Mouse (Mus musculus): Measurements from ENCODE around the gene Smim14. TPM values are rescaled to one million over a fixed set of nuclear protein-coding genes. Genes with fewer than 3 reads are reported as not detected.
A peak's percentile ranks its signal among the peaks of the same experiment; 100 is the strongest.

Smim14 gene
- polyA plus RNA-seq, 1 experiment = 120 TPM

GRCm38 (mm10) chr5:65435363-65435805 lies 101.6 kb downstream of the Smim14 start:
- Histone ChIP-seq H3K27me3 (ENCODE audit: control insufficient read depth, insufficient read depth, low read length) (no peaks in the 10 kb centered on the region), H3K4me3 (ENCODE audit: extremely low read depth, insufficient read depth, insufficient read length) (peak overlapping the region; percentile 99), H3K36me3 (ENCODE audit: control insufficient read depth, insufficient read depth, low read length) (no peaks in the 10 kb centered on the region), H3K27ac (ENCODE audit: insufficient read depth, low read length) (peak overlapping the region; percentile 8; the same call in 1 of the 2 replicates), H3K4me1 (ENCODE audit: control insufficient read depth, insufficient read depth, insufficient read length) (peaks cover 2% of the 10 kb centered on the region; the same call in 1 of the 2 replicates)
- TF ChIP-seq POLR2A (IDR thresholded peaks at IDR 0.05; ENCODE audit: low read depth, low read length) (no peak), CTCF (IDR thresholded peaks at IDR 0.05; ENCODE audit: extremely low read depth, insufficient read depth, insufficient read length, insufficient replicate concordance) (no peak)
- DNase-seq (ENCODE audit: low read depth in 1 of 2, low spot score in 2 of 2) = no peak
- WGBS = under 1% methylated on average over 47 of the region's 47 CpGs

GRCm38 (mm10) chr5:65434471-65435362 lies 102.3 kb downstream of the Smim14 start:
- H3K4me1 ChIP-seq (ENCODE audit: control insufficient read depth, insufficient read depth, insufficient read length) = peaks cover 2% of the 10 kb centered on the region; the same call in 1 of the 2 replicates
- 16% methylated on average over 15 of the region's 15 CpGs for WGBS
- no peaks in the 10 kb centered on the region for H3K27me3 ChIP-seq (ENCODE audit: control insufficient read depth, insufficient read depth, low read length)
- no peak overlapping the region for H3K27ac ChIP-seq (ENCODE audit: insufficient read depth, low read length)
- H3K4me3 ChIP-seq (ENCODE audit: extremely low read depth, insufficient read depth, insufficient read length) = peak overlapping the region; percentile 99
- DNase-seq (ENCODE audit: low read depth in 1 of 2, low spot score in 2 of 2) = no peak
- no peak for TF ChIP-seq CTCF (IDR thresholded peaks at IDR 0.05; ENCODE audit: extremely low read depth, insufficient read depth, insufficient read length, insufficient replicate concordance)
- TF ChIP-seq POLR2A (IDR thresholded peaks at IDR 0.05; ENCODE audit: low read depth, low read length) = no peak
- no peaks in the 10 kb centered on the region for H3K36me3 ChIP-seq (ENCODE audit: control insufficient read depth, insufficient read depth, low read length)

GRCm38 (mm10) chr5:65429441-65429840 lies 107.5 kb downstream of the Smim14 start:
- Histone ChIP-seq H3K27me3 (ENCODE audit: control insufficient read depth, insufficient read depth, low read length) (no peaks in the 10 kb centered on the region), H3K4me1 (ENCODE audit: control insufficient read depth, insufficient read depth, insufficient read length) (no peaks in the 10 kb centered on the region), H3K4me3 (ENCODE audit: extremely low read depth, insufficient read depth, insufficient read length) (no peak overlapping the region), H3K27ac (ENCODE audit: insufficient read depth, low read length) (no peak overlapping the region), H3K36me3 (ENCODE audit: control insufficient read depth, insufficient read depth, low read length) (no peaks in the 10 kb centered on the region; the same call in 1 of the 2 replicates)
- WGBS = 91% methylated on average over 5 of the region's 5 CpGs
- DNase-seq (ENCODE audit: low read depth in 1 of 2, low spot score in 2 of 2) = no peak
- TF ChIP-seq CTCF (IDR thresholded peaks at IDR 0.05; ENCODE audit: extremely low read depth, insufficient read depth, insufficient read length, insufficient replicate concordance) = no peak
- TF ChIP-seq POLR2A (IDR thresholded peaks at IDR 0.05; ENCODE audit: low read depth, low read length) = no peak

GRCm38 (mm10) chr5:65428321-65428720 lies 108.7 kb downstream of the Smim14 start:
- TF ChIP-seq CTCF (IDR thresholded peaks at IDR 0.05; ENCODE audit: extremely low read depth, insufficient read depth, insufficient read length, insufficient replicate concordance) (no peak), POLR2A (IDR thresholded peaks at IDR 0.05; ENCODE audit: low read depth, low read length) (no peak)
- Histone ChIP-seq H3K27ac (ENCODE audit: insufficient read depth, low read length) (no peak overlapping the region), H3K27me3 (ENCODE audit: control insufficient read depth, insufficient read depth, low read length) (no peaks in the 10 kb centered on the region), H3K4me1 (ENCODE audit: control insufficient read depth, insufficient read depth, insufficient read length) (no peaks in the 10 kb centered on the region), H3K4me3 (ENCODE audit: extremely low read depth, insufficient read depth, insufficient read length) (no peak overlapping the region), H3K36me3 (ENCODE audit: control insufficient read depth, insufficient read depth, low read length) (peaks cover 1% of the 10 kb centered on the region; the same call in 1 of the 2 replicates)
- DNase-seq (ENCODE audit: low read depth in 1 of 2, low spot score in 2 of 2) = no peak
- 58% methylated on average over 4 of the region's 4 CpGs for WGBS

- no peaks in the 10 kb centered on the region for H3K4me1 ChIP-seq (ENCODE audit: control insufficient read depth, insufficient read depth, insufficient read length)
- H3K27me3 ChIP-seq (ENCODE audit: control insufficient read depth, insufficient read depth, low read length) = no peaks in the 10 kb centered on the region
- no peak overlapping the region for H3K27ac ChIP-seq (ENCODE audit: insufficient read depth, low read length)
- no peak overlapping the region for H3K4me3 ChIP-seq (ENCODE audit: extremely low read depth, insufficient read depth, insufficient read length)
- TF ChIP-seq CTCF (IDR thresholded peaks at IDR 0.05; ENCODE audit: extremely low read depth, insufficient read depth, insufficient read length, insufficient replicate concordance) = no peak
- TF ChIP-seq POLR2A (IDR thresholded peaks at IDR 0.05; ENCODE audit: low read depth, low read length) = no peak
- DNase-seq (ENCODE audit: low read depth in 1 of 2, low spot score in 2 of 2) = no peak
- WGBS = 95% methylated on average over 5 of the region's 5 CpGs
- H3K36me3 ChIP-seq (ENCODE audit: control insufficient read depth, insufficient read depth, low read length) = peaks cover 9% of the 10 kb centered on the region
These were observed 111.7 kb downstream of the Smim14 start for GRCm38 (mm10) chr5:65425251-65425650.

GRCm38 (mm10) chr5:65424215-65424614 lies 112.8 kb downstream of the Smim14 start:
- Histone ChIP-seq H3K36me3 (ENCODE audit: control insufficient read depth, insufficient read depth, low read length) (peaks cover 9% of the 10 kb centered on the region), H3K27ac (ENCODE audit: insufficient read depth, low read length) (no peak overlapping the region), H3K27me3 (ENCODE audit: control insufficient read depth, insufficient read depth, low read length) (no peaks in the 10 kb centered on the region), H3K4me1 (ENCODE audit: control insufficient read depth, insufficient read depth, insufficient read length) (no peaks in the 10 kb centered on the region), H3K4me3 (ENCODE audit: extremely low read depth, insufficient read depth, insufficient read length) (no peak overlapping the region)
- no peak for TF ChIP-seq CTCF (IDR thresholded peaks at IDR 0.05; ENCODE audit: extremely low read depth, insufficient read depth, insufficient read length, insufficient replicate concordance)
- no peak for TF ChIP-seq POLR2A (IDR thresholded peaks at IDR 0.05; ENCODE audit: low read depth, low read length)
- 90% methylated on average over 6 of the region's 6 CpGs for WGBS
- DNase-seq (ENCODE audit: low read depth in 1 of 2, low spot score in 2 of 2) = no peak

- H3K27me3 ChIP-seq (ENCODE audit: control insufficient read depth, insufficient read depth, low read length) = no peaks in the 10 kb centered on the region
- H3K4me3 ChIP-seq (ENCODE audit: extremely low read depth, insufficient read depth, insufficient read length) = no peak overlapping the region
- 96% methylated on average over 8 of the region's 8 CpGs for WGBS
- no peak for TF ChIP-seq CTCF (IDR thresholded peaks at IDR 0.05; ENCODE audit: extremely low read depth, insufficient read depth, insufficient read length, insufficient replicate concordance)
- TF ChIP-seq POLR2A (IDR thresholded peaks at IDR 0.05; ENCODE audit: low read depth, low read length) = no peak
- H3K27ac ChIP-seq (ENCODE audit: insufficient read depth, low read length) = no peak overlapping the region
- H3K36me3 ChIP-seq (ENCODE audit: control insufficient read depth, insufficient read depth, low read length) = peaks cover 11% of the 10 kb centered on the region
- no peaks in the 10 kb centered on the region for H3K4me1 ChIP-seq (ENCODE audit: control insufficient read depth, insufficient read depth, insufficient read length)
- DNase-seq (ENCODE audit: low read depth in 1 of 2, low spot score in 2 of 2) = no peak
These were observed 114.2 kb downstream of the Smim14 start for GRCm38 (mm10) chr5:65422803-65423202.

All from spleen, adult 2 months (tissue).